Mouse (Mus musculus): ENCODE results near the gene Cdcp1.

DNA sequence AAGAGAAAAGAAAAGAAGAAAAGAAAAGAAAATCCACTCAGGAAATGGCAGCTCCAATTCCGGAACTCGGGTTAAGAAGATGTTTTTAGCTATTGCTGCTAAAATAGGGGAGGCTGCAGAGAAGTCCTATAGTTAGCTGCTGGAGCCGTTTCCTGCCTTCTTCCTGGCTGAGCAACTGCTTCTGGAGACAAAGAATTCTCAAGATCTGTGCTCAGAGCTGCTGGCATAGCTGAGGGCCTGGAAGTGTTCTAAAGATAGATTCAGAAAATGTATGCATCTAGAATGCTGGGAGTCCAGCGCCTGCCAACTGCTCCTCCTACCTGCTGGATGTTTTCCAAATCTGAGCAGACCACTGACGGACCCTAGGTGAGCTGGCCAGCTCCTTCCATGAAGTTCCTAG, 4.0 kb upstream of the Cdcp1 start:
- TF ChIP-seq POLR2A (IDR thresholded peaks at IDR 0.05; ENCODE audit: low read depth, low read length): no peak
- no peak for TF ChIP-seq CTCF (IDR thresholded peaks at IDR 0.05; ENCODE audit: borderline replicate concordance, insufficient read depth, low read length)
